ENCODE assay signal across 7 mouse cellular contexts in the genomic region with DNA sequence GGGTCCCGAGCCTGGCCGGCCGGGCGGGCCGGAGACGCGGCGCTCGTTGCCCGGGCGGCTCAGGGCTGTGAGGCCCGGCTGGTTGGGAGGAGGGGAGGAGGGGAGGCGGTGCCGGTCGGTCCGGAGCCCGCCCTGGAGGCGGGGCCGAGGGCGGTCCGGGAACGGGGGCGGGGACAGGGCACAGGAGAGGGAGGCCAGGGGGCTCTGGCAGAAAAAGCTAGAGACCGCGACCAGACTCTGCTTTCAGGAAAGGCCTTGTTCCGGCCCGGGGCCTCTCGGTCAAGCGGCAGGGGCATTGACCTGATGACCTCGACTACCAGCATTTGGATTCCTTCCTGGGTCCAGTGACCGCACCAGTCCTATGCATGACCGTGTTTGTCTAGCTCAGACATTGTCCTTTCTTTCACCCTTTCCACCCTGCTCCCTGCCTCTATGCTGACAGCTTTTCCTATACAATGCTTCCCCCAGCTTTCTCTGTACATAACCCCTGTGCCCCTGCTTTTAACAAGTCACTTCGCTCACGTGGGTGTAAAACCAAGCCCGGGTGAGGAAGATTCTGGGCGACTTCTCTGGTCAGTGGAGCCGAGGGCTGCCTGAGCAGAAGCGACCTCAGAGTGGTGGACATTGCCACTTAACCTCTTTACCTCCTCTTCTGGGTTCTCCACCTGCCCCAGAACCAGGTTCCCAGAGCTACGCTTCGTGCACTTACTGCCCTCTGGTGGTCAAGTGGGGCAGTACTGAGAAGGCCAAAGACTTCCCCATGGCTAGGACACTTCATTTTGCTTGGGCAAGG. TPM values are rescaled to one million over a fixed set of nuclear protein-coding genes. Genes with fewer than 3 reads are reported as not detected.
A peak's percentile ranks its signal among the peaks of the same experiment; 100 is the strongest.
DNase-seq lines count a peak whose midpoint lies in the region; ATAC-seq lines count a peak whose summit lies in the region.

No protein-coding gene starts in this region.

- peak; percentile 97 for ATAC-seq in hindbrain, embryonic 13.5 days (ENCODE audit: low FRiP score)

- peak overlapping the region; percentile 85 for H3K27ac ChIP-seq in hindbrain, embryonic 13.5 days

- intact Hi-C loops in left cerebral cortex, postnatal 10 days (cut with DNase I) = no loop called here

- peaks cover 39% of the 10 kb centered on the region for H3K4me1 ChIP-seq in hindbrain, embryonic 13.5 days (replicated peaks)
- peaks cover 95% of the 10 kb centered on the region for H3K4me1 ChIP-seq in megakaryocyte, embryonic 14.5 days

- peak overlapping the region; percentile 90 for H3K9ac ChIP-seq in hindbrain, embryonic 13.5 days

- no peaks in the 10 kb centered on the region for H3K9me3 ChIP-seq in hindbrain, embryonic 13.5 days
- H3K9me3 ChIP-seq in megakaryocyte, embryonic 14.5 days = no peaks in the 10 kb centered on the region

- DNase-seq in ZHBTc4 (ENCODE audit: low read depth, low spot score) = peak; percentile 92
- DNase-seq in cerebellum, adult 9-11 months = peak; percentile 88
- DNase-seq in frontal cortex, postnatal 10 days (ENCODE audit: low spot score in 2 of 2) = peak; percentile 75 to 86
- DNase-seq in left cerebral cortex, postnatal 10 days (ENCODE audit: extremely low spot score in 1 of 2, low spot score in 2 of 2) = peak; percentile 76 to 94
- peak; percentile 83 for DNase-seq in right cerebral cortex, postnatal 14 days

- H3K27me3 ChIP-seq in hindbrain, embryonic 13.5 days = no peaks in the 10 kb centered on the region
- no peaks in the 10 kb centered on the region for H3K27me3 ChIP-seq in megakaryocyte, embryonic 14.5 days (replicated peaks)

- H3K4me2 ChIP-seq in hindbrain, embryonic 13.5 days = peak overlapping the region; percentile 78

- 1% methylated on average over 35 of the region's 40 CpGs for WGBS in hindbrain, embryonic 13.5 days

- peak overlapping the region; percentile 67 for H3K4me3 ChIP-seq in hindbrain, embryonic 13.5 days
- H3K4me3 ChIP-seq in megakaryocyte, embryonic 14.5 days (replicated peaks) = peak overlapping the region; percentile 94

- H3K36me3 ChIP-seq in hindbrain, embryonic 13.5 days = peaks cover 10% of the 10 kb centered on the region
- H3K36me3 ChIP-seq in megakaryocyte, embryonic 14.5 days (replicated peaks; ENCODE audit: low read length) = peaks cover 89% of the 10 kb centered on the region

RNA-seq across cellular contexts. Expression of a gene that starts 13.2 kb away (rescaled TPM):
- polyA plus RNA-seq in hindbrain, embryonic 13.5 days (2015; fragmentation: Nextera tagmentation; extraction: Ambion mirVana) = 0.23 and 0.34 TPM in 2 replicates
- under 1 TPM; 0.67 to 0.97 TPM for total RNA-seq in left cerebral cortex, postnatal 10 days (2021)
- 1.00 and 1.6 TPM in 2 replicates for polyA plus RNA-seq in megakaryocyte, embryonic 14.5 days (2012; ENCODE audit: insufficient read depth, low replicate concordance)

RNA-seq across cellular contexts. Expression of a gene that starts 16.2 kb away (rescaled TPM):
- 18.6 and 19.9 TPM in 2 replicates for polyA plus RNA-seq in hindbrain, embryonic 13.5 days (2015; fragmentation: Nextera tagmentation; extraction: Ambion mirVana)
- 10 to 100 TPM; 47.5 to 51.2 TPM for total RNA-seq in left cerebral cortex, postnatal 10 days (2021)
- polyA plus RNA-seq in megakaryocyte, embryonic 14.5 days (2012; ENCODE audit: insufficient read depth, low replicate concordance) = 1,319 and 2,156 TPM in 2 replicates

RNA-seq across cellular contexts. Expression of a gene that starts 42.9 kb away (rescaled TPM):
- polyA plus RNA-seq in hindbrain, embryonic 13.5 days (2015; fragmentation: Nextera tagmentation; extraction: Ambion mirVana) = 8.6 and 8.9 TPM in 2 replicates
- 1 to 10 TPM; 6.0 to 6.6 TPM for total RNA-seq in left cerebral cortex, postnatal 10 days (2021)
- 20.5 and 26.4 TPM in 2 replicates for polyA plus RNA-seq in megakaryocyte, embryonic 14.5 days (2012; ENCODE audit: insufficient read depth, low replicate concordance)

RNA-seq across cellular contexts. Expression of a gene that starts 51.1 kb away (rescaled TPM):
- polyA plus RNA-seq in hindbrain, embryonic 13.5 days (2015; fragmentation: Nextera tagmentation; extraction: Ambion mirVana) = 219 and 222 TPM in 2 replicates
- 100 to 1,000 TPM; 111 TPM for total RNA-seq in left cerebral cortex, postnatal 10 days (2021)
- polyA plus RNA-seq in megakaryocyte, embryonic 14.5 days (2012; ENCODE audit: insufficient read depth, low replicate concordance) = 33.2 and 56.2 TPM in 2 replicates

Comparison
In these comparisons a context has a peak if more than half of its experiments do, and no peak if none do; other contexts are left out.
1. Peak in every context shown above with its lines: DNase-seq, ATAC-seq, H3K4me3 ChIP-seq and H3K27ac ChIP-seq.
2. RNA of a gene that starts 16.2 kb away (polyA plus RNA-seq): 1,319 to 2,156 TPM in megakaryocyte, embryonic 14.5 days; 18.6 to 19.9 TPM in hindbrain, embryonic 13.5 days; every median in the first group is over 10 times any median in the second.